Mouse (Mus musculus) myocyte (in vitro differentiated cells): ENCODE measurements around the gene Rad23a.

Experiments
- CEBPB ChIP-seq: IDR thresholded peaks from 2 replicates; pipeline ENCODE4 v1.6.1; 2011; ENCODE audit warnings: mild to moderate bottlenecking, moderate library complexity; ENCODE audit not compliant: poor library complexity, insufficient read depth, severe bottlenecking
- E2F4 ChIP-seq: IDR thresholded peaks from one replicate; pipeline ENCODE4 v1.6.1; 2011; ENCODE audit warnings: mild to moderate bottlenecking, control low read depth, moderate library complexity; ENCODE audit not compliant: insufficient read depth
- MAX ChIP-seq: IDR thresholded peaks from one replicate; pipeline ENCODE4 v1.6.1; 2011; ENCODE audit warnings: low read depth, mild to moderate bottlenecking, control low read depth
- MYOD1 ChIP-seq, 3 experiments: IDR thresholded peaks; one replicate each; pipeline ENCODE4 v1.6.1; 2011; ENCODE audit warnings: control low read depth in 2 of 3, low read depth in 2 of 3, mild to moderate bottlenecking in 2 of 3, moderate library complexity in 1 of 3; ENCODE audit not compliant: insufficient read length in 2 of 3, control insufficient read depth in 1 of 3
- POLR2A ChIP-seq: IDR thresholded peaks from one replicate; pipeline ENCODE4 v1.6.1; 2011; ENCODE audit warnings: low read depth, mild to moderate bottlenecking, control low read depth, moderate library complexity; ENCODE audit not compliant: insufficient read length
- POLR2AphosphoS2 ChIP-seq: IDR thresholded peaks from one replicate; pipeline ENCODE4 v1.6.1; 2011; ENCODE audit warnings: low read depth, control low read depth; ENCODE audit not compliant: insufficient read length
- SRF ChIP-seq: IDR thresholded peaks from one replicate; pipeline ENCODE4 v1.6.1; 2011; ENCODE audit warnings: low read depth; ENCODE audit not compliant: control insufficient read depth, insufficient read length
- TCF12 ChIP-seq: IDR thresholded peaks from one replicate; pipeline ENCODE4 v1.6.1; 2011; ENCODE audit warnings: mild to moderate bottlenecking, control low read depth; ENCODE audit not compliant: poor library complexity, insufficient read depth, severe bottlenecking
- USF1 ChIP-seq: IDR thresholded peaks from one replicate; pipeline ENCODE4 v1.6.1; 2011; ENCODE audit warnings: low read depth, mild to moderate bottlenecking, control low read depth, moderate library complexity

DNA sequence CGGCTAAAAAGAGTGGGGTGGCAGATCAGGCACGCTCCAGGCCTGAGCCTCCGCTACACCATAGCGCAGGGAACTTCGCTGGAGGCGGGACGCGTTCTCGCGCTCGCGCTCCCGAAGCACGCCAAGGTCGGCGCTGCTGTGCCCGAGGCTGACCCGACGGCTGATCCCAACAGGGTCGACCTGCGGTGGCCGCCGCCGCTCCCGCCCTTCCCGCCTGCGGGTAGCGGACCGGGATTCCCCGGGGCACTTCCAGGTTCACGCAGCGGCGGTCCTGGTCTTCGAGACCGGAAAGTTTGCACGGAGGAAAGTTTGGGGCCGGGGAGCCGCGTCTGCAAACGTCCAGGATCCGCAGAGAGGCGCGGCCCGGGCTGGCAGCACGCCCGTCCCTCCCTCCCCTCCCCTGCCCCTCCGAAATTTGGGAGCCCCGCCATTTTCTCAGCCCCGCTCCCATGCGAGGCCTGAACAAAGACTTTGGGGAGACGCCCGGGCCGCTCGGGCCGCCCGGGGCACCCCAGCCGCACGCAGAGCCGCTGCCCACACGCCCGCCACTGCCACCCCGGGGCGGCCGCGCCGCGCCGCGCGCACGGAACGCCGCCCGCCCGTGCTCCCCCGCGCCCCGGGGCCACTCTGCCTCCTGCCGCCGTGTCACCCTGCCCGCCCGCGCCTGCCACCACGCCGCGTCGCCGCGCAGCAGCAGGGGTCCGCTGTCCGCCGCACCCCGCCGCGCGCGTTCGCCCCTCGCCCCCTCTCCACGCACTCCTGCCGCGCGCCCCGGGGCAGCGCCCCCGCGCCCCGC lies 41.1 kb downstream of the Rad23a start:
- no peak for TF ChIP-seq E2F4
- peak; percentile 63 for TF ChIP-seq POLR2A
- peak; percentile 41 for TF ChIP-seq POLR2AphosphoS2
- no peak for TF ChIP-seq TCF12
- no peak for TF ChIP-seq CEBPB
- TF ChIP-seq USF1: no peak
- TF ChIP-seq MYOD1 (IDR thresholded peaks at IDR 0.05; ENCODE audit: control insufficient read depth in 1 of 3, insufficient read length in 2 of 3, low read depth in 2 of 3): peak in 1 of 3 experiments; percentile 7
- no peak for TF ChIP-seq SRF
- TF ChIP-seq MAX: no peak
